Mouse (Mus musculus): Measurements from ENCODE around the gene Arfgap3.
"Not testable (repeated sequence)": the region's sequence is repeated elsewhere in the genome, so short reads cannot be mapped to it uniquely, and the experiment has no call there.

Gene Arfgap3

DNA sequence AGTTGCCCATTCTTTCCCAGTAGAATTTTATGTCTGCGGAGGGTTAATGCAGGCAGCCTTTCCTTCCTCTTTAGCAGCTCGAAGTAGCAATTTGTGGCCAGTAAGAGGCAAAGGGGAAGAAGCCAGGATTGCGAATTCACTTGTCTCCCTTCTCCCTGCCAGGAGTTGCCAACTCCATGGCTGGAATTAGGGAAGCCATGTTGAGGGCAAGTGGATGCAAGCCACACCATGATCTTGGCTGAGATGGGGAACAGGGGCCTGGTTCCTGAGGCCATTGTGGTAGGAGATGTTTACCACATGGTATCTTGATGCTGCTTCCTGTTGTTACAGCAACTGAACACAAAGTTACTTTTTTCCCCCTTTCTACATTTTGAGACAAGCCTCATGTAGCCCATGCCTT is 55.1 kb downstream of the Arfgap3 start:
- no peak for DNase-seq (ENCODE audit: low spot score)

DNA sequence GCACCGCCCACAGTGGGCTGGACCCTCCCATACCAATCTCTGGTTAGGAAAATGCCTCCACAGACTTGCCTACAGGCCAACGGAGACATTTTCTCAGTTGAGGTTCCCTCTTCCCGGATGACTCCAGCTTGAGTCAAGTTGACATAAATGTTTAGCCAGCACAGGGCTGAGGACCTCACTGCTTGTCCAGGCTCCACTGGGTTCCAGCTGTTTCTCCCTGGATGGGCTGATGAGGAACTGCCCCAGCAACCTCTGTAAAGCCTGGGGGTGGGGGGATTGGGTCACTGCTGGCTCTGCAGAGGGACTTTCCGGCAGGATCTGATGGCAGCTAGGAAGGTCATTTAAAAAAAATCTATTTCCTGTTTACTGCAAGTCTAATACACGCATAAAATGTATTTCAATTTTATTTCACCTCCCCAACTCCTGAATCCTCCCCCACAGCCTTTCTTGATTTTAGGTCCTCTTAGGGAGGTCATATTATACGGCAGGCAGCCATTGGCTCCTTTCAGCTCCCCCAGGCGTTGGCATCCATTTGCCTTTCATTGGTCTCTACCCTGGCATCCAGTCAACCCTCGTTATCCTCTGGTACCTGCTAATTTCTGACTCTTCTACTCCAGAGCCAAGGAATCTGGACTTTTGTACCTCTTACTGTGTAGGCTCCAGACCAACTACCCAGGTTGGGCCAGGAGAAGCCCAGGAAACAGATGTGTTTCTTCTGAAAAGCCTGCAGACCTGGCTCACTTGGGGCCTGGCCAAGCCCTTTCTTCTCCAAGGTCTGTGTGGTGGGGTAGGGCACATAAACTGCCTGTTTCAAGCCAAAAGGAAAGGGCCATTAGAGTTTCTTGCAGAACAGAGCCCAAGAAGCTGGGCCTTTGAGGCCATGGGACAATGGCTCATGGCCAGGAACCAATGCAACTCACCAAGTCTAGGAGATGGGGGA is 56.1 kb downstream of the Arfgap3 start:
- peak; percentile 32 for DNase-seq (ENCODE audit: low spot score)

DNA sequence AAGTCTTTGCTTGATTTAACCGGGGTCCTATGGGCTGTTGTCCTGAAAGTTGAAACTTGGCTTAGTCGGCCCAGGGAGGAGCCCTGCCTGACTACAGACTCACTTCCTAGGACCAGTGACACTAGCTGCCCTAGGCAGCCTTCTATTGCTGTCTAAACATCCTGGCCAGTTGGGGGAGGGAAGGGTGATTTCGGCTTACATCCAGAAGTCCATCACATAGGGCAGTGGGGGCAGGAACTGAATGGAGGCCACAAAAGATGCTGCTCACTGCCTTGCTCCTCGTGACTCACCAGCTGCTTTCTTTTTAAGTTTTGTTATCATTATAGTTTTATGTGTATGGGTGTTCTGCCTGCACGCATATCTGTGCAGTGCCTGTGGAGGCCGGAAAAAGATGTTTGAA is 56.9 kb downstream of the Arfgap3 start:
- peak; percentile 48 for DNase-seq (ENCODE audit: low spot score)

DNA sequence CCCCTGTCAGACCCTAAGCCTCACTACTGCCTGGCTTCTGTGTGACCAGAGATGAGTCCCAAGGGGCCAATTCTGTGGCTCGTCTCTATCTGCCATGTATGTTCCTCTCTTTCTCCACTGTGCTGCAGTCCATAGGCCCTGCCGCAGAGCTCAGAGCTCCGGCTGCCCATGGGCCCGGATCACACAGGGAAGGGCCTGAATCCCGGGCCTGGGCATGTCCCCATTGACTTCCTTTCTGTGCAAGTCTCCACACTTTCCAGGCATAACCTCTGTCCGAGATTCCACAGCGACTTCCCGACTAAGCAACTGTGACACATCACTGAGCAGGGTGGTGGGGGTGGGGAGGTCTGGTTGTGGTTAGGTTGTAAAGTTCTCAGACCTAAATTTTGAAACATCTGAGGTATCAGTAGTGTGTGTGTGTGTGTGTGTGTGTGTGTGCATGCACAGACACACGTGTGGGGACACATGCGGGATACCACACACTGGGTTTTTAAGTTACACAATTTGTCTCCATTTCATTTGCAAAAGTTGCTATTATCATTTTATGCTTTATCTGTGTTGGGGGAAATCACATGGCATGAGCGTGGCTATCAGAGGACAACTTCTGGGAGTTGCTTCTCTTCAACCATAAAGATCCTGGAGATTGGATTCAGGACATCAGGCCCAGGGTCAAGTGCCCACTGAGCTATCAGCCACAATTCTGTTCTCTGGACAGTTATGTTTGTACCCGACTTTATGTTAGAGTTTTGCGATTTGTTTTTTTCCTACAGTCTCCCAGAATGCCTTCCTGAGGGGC is 57.6 kb downstream of the Arfgap3 start:
- DNase-seq (ENCODE audit: low spot score): peak; percentile 55

DNA sequence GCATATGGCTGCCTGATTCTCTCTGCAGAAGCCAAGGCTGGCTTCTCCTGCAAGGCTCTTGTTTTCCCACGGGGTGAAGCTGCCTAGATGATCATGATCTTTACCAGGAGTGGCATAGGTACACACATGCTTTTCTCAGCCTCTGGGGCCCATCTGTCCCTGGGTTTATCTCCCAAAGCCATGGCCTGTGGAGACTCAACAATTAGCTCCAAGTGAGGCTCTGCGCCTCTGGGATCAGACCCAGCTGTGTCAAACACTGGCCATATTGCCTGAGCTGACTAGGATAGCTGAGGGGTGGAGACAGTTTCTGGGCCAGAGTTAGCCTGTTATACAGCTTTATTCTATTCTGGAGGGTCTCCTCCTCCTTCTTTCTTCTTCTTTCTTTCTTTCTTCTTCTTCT is 59.1 kb downstream of the Arfgap3 start:
- DNase-seq (ENCODE audit: low spot score): no peak

DNA sequence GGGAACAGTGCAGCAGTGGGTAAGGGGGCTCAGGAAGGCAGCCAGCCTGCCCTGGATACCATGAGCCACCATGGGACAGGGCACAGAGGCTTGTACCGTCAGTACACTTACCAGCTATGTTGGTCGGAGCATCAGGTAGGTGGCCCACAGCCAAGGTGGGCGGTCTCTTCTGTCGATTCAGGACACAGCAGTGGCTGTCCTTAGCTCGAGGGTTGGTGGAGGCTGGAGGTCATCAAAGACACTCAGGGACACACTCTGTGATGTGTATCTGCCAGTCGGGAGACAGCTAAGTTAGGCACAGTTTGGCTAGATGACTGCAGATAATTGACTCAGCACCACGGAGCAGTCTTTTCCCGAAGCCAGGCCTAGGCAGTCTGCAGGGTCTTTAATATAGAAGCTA is 65.2 kb downstream of the Arfgap3 start:
- DNase-seq (ENCODE audit: low spot score): no peak

DNA sequence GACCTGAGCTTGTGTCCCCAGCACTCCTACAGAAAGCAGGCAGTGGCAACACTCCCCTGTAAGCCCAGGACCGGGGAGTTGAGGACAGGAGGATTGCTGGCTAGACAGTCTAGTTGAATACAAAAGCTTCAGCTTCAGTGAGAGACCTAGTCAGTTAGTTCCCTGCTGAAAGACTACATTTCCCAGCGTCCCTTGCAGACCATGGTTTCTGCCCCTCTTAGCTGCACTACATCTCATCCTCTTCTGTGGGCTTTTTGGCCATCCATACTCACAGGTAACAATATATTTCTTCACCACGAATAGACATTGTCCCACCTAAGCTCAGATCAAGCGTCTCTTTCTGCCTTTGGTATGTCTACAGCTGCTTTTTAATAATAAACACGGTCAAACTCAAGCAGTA is 67.7 kb downstream of the Arfgap3 start:
- DNase-seq (ENCODE audit: low spot score): no peak

DNA sequence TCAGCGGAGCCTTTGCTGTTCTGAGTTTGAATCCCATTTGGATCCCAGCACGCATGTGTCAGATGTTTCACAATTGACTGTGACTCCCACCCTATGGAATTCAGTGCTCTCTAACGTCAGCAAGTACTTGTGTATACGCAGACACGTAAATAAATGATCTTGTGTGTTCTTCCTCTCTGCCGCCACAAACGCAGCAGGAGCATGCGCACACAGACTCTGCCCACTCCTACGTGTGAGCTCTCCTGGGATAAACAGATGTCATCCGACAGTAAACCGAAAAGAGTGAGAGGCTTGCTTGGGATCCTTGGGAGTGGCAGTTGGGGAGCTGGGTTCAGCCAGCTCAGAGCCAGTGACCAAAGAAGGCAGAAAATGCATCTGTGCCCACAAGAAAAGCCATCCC is 68.7 kb downstream of the Arfgap3 start:
- DNase-seq (ENCODE audit: low spot score): no peak

DNA sequence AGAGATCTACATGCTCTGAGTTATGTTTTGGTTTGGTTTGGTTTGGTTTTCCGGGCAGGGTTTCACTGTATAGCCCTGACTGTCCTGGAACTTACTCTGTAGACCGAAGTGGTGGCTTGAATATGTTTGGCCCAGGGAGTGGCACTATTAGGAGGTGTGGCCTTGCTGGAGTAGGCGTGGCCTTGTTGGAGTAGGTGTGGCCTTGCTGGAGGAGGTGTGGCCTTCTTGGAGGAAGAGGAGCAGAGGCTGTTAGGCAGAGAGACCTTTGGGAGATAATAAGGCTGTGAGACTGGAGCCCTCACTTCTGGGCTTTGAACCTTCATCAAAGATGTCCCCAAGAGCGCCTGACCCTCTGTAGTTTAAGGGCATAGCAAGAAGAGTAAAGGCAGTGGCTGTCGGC is 71.5 kb downstream of the Arfgap3 start:
- DNase-seq (ENCODE audit: low spot score): no peak

DNA sequence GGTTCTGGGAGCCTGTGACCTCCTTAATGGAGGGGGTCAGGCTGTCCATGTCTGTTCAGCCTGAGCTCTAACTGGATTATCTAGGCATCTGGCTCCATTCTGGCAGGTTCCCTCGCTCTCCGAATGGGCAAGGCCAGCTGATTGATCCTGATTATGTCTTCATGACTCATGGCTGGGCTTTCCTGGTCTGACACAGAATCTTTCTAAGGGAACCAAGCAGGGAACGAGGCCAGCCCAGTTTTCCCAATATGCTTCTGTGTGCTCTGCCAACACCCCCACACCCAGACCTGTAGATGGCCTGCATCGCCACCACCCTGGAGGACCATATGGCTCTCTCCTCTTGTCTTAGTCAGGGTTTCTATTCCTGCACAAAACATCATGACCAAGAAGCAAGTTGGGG is 72.6 kb downstream of the Arfgap3 start:
- no peak for DNase-seq (ENCODE audit: low spot score)

DNA sequence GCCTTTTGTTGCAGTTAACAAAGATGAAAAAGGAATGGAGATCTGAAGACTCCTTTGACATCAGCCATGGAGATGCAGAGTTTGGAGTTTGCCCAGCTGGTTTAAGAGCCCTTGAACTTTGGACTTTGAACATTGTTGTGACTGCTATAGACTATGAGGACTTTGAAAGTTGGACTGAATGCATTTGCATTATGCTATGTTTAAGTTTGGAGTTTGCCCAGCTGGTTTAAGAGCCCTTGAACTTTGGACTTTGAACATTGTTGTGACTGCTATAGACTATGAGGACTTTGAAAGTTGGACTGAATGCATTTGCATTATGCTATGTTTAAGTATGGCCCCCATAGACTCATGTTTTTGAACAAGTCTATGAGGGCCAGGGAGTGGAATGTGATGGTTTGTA is 75.8 kb downstream of the Arfgap3 start:
- DNase-seq (ENCODE audit: low spot score): not testable (repeated sequence)

DNA sequence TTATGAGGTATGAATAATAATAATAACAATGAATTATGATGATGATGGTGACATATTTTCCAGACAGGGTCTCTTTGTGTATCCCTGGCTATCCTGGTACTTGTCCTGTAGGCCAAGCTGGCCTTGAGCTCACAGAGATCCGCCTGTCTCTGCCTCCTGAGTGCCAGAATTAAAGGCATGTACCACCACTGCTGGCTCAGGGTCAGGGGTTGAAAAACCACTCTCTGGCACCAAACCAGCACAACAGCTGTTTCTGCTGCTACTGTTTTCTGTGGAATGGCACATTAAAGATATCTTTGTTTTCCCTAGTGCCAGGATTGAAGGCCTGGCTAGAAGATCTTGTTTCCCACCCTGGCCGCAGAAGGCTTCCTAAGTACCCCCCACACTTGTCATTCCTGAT is 77.0 kb downstream of the Arfgap3 start:
- no peak for DNase-seq (ENCODE audit: low spot score)

DNA sequence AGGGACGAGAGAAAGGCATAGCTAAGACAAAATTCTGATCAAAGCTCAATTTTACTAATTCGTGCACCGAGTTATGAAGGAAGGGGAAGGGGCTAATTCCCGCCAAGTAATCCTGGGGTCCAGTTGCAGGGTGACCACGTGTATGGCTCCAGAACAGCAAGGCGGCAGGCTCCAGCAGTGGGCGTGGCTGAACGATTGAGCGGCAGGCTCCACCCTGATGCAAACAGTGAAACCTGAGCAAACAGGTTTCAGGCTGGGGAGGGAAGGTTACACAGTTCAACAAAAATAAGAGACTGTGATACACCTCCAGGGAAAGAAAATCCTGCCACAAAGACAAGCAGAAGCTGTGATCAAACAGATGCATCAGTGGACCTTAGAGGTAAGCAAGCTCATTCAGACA is 78.8 kb downstream of the Arfgap3 start:
- peak; percentile 65 for DNase-seq (ENCODE audit: low spot score)

DNA sequence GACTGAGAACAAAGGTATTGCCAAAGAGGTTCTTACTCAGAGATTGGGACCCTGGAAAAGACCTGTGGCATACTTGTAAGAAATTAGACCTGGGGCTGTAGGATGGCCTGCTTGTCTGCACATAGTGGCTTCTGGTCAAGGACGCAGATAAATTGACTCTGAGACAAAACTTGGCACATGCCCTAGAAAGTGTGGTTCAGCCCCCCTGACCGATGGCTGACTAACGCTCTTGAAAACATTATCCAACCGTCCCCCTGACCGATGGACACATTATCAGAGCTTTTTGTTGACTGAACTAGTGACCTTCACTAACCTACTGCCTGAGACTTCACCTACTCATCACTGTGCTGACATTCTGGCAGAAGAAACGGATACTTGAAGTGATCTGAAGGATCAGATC is 80.1 kb downstream of the Arfgap3 start:
- not testable (repeated sequence) for DNase-seq (ENCODE audit: low spot score)

DNA sequence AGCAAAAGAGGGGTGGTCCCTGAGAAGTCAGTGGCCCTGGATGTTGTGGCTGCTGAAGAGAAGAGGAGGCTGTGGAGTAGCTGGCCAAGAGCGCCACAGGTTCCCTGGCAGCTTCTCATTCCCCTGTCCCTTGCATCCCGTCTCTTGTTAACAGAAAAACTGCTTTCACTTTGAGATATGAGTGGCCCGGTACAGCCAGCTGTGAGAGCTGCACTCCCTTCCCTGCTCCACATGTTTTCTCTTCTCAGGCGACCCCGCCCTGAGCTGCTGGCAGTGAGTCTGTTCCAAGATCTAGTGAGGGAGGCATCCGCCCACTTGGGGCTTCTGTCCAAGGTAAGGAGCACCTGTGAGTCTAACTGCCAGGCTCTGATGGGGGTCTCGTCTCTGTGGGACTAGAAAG is 81.6 kb downstream of the Arfgap3 start:
- peak; percentile 57 for DNase-seq (ENCODE audit: low spot score)

DNA sequence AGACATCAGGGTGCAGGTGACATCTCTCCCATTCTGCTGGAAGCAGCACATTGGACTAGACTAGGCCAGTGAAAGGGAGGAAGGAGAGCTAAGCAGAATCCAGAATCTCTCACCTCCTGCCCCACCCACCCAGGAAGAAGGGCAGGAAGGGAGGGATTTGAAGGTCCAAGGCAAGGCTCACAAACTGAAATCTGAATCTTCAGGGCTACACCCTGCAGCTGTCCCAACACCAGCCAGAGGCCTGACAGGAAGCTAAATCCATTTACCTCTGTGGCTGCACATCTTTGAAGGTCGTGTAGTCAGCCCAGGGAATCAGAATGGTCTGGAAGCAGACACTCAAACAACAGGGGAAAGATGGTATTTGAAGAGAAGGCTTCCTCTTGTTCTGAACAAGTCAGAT is 84.8 kb downstream of the Arfgap3 start:
- no peak for DNase-seq (ENCODE audit: low spot score)

DNA sequence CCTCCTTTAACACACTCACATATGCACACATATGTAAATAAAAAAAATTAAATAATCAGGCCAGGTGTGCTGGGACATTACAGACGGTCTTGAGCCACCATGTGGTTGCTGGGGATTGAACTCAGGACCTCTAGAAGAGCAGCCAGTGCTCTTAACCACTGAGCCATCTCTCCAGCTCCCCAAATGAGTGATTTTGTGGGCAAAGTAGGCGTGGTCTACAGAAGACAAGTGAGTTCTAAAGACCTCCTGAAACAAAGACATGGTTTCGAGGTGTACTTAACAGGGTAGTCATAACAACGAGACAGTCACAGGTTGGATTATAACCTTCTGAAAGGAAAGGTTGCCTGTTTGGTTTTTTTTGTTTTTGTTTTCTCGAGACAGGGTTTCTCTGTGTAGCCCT is 86.6 kb downstream of the Arfgap3 start:
- DNase-seq (ENCODE audit: low spot score): no peak

DNA sequence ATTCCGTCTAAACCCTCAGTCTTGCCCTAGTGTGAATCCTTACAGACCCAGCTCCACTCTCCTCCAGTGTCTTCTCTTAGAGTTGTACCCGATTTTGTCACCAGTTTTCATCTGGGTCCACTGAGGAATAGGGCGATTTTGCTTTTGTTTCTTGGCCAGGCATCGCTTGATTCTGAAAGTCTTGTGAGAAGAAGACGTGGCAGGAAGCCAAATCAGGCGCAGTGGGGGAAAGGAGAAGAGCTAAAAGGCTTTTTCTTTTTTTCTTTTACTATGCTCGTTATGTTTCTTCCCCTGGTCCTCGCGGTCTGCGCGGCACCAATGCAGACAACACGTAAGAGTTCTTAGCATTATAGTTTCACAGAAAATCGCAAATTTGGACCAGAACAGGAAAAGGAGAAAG is 92.1 kb downstream of the Arfgap3 start:
- no peak for DNase-seq (ENCODE audit: low spot score)

DNA sequence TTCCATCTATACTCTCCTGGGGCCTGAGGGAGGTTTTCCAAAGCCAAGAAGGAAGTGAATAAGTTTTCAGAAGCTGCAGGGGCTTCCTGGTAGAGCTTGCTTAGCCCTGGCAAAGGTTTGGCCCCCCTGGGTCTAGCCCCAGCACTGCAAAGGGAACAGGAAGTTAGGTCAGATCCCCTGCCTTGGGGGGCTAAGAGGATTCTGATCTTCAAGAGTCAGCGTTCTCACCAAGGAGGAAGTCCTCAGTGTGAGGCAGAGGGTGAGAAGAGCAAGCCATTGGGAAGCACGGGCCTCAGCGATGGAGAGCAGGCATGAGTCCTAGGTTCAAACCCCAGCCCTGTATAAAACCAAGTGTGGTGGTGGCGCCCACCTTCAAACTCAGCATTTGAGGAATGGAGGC is 93.6 kb downstream of the Arfgap3 start:
- no peak for DNase-seq (ENCODE audit: low spot score)

DNA sequence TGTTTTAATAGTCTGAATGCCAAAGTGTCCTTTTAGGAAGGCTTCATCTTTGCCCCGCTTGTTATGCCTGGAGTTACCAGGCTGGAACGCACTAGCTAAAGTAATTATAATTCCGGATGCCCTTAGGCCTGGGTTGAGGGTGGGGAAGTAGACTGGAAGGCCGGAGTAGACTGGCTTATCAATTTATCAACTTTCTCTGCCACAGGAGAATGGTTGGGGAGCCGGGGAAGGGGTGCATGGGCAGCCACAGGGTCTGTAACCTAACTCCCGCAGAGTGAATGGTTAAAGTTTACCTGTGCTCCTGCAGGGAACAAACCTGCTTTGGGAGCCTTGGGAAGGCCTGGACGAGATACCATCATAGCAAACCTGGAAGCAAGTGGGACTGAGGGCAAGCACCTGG is 94.1 kb downstream of the Arfgap3 start:
- DNase-seq (ENCODE audit: low spot score): no peak

DNA sequence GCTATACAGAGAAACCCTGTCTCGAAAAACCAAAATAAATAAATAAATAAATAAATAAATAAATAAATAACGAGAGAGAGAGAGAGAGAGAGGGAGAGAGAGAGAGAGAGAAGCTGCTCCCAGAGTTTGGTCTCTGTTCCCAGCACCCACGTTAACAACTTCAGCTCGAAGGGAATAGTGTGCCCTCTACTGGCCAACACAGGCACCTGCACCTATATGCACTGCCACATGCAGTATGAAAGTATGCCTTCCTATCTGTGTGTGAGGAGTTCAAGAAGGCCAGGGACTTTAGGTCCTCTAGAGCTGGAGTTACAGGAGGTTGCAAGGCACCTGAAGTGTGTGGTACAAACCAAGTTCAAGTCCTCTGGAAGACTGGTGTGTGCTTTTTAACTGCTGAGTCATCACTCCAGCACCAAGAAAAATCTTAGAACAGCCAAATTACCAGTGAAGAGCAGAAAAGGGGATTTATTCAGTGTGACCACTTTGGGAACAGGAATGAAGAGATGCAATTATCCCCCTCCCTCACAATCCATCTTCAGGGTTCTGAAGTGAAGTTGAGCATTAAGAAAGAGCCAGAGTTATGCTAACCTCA is 94.8 kb downstream of the Arfgap3 start:
- no peak for DNase-seq (ENCODE audit: low spot score)

DNA sequence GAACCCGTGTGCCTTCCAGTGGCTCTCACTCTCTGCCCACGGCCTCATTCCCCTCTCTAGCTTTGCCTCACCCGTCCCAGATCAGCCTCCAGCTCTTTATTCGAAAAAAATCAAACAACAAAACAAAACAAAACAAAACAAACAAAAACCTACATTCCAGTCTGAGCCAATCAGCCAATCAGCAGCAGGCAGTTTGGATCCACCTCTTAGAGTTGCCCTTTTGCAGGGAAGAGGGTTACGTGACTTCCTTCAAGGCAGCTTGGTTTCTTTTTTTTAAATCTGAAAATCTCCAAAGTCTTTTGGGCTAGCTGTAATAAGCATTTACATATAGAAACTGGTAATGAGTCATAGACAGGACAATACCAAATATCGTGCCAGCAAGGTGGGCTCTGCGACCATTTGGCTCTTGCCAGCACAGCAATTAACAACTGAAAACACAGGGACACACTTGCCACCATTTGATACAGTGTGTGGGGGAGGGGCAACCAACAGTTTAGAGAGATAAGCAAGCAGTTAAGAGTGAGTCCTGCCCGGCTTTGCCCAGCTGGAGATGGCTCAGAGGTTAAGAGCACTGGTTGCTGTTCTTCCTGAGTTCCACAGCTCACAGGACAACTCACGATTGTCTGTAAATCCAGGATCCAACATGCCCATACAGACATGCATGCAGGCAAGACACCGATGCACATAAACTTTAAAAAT is 95.5 kb downstream of the Arfgap3 start:
- DNase-seq (ENCODE audit: low spot score): no peak

Data from urinary bladder, postnatal 14 days (tissue).